Mouse (Mus musculus) midbrain, embryonic 11.5 days (tissue): ENCODE measurements around the gene Sowaha. TPM values are rescaled to one million over a fixed set of nuclear protein-coding genes. Genes with fewer than 3 reads are reported as not detected.

Experiments
- ATAC-seq: fragments of 200-750 bp; cut with Nextera tagmentation; 2 replicates; pipeline ENCODE4 v1.8.0; 2017; ENCODE audit warnings: moderate TSS enrichment, moderate library complexity; ENCODE audit not compliant: low FRiP score
- DNase-seq: peaks from one replicate; pipeline ENCODE4 v3.0.0; 2015; ENCODE audit warnings: low spot score; ENCODE audit errors: missing footprints
- H3K27ac ChIP-seq: fragments of 300-500 bp; sonication (generic); 2 replicates; pipeline ENCODE4 v1.5.1; 2014; ENCODE audit warnings: low read depth, low read length
- H3K27me3 ChIP-seq: fragments of 300-500 bp; sonication (generic); 2 replicates; pipeline ENCODE4 v1.6.1; 2014; ENCODE audit warnings: mild to moderate bottlenecking, low read length, moderate library complexity, mixed read lengths; ENCODE audit not compliant: control insufficient read depth, insufficient read depth
- H3K36me3 ChIP-seq: fragments of 300-500 bp; sonication (generic); 2 replicates; pipeline ENCODE4 v1.6.1; 2014; ENCODE audit warnings: mild to moderate bottlenecking, low read length, moderate library complexity, mixed read lengths; ENCODE audit not compliant: control insufficient read depth, insufficient read depth
- H3K4me1 ChIP-seq: fragments of 300-500 bp; sonication (generic); 2 replicates; pipeline ENCODE4 v1.6.1; 2014; ENCODE audit warnings: low read length; ENCODE audit not compliant: control insufficient read depth, insufficient read depth
- H3K4me2 ChIP-seq: fragments of 300-500 bp; sonication (generic); 2 replicates; pipeline ENCODE4 v1.6.1; 2014; ENCODE audit warnings: mild to moderate bottlenecking, moderate library complexity
- H3K4me3 ChIP-seq: fragments of 300-500 bp; sonication (generic); 2 replicates; pipeline ENCODE4 v1.5.1; 2014; ENCODE audit warnings: low read depth, low read length
- H3K9ac ChIP-seq: fragments of 300-500 bp; sonication (generic); 2 replicates; pipeline ENCODE4 v1.6.1; 2014; ENCODE audit warnings: low read length
- H3K9me3 ChIP-seq: fragments of 300-500 bp; sonication (generic); 2 replicates; pipeline ENCODE4 v1.6.1; 2016; ENCODE audit warnings: low read length; ENCODE audit not compliant: control insufficient read depth
- WGBS: fragments of 180-500 bp; shearing (Covaris S2); extraction: QIAGEN DNeasy Blood & Tissue Kit; methylation state at CpG from one replicate; pipeline ENCODE4 v1.1.7; 2014; 5-methylcytosine and 5-hydroxymethylcytosine counted together
- polyA plus RNA-seq: library from polyadenylated mRNA; unstranded; fragments of >200 nt; fragmentation: Nextera tagmentation; extraction: Ambion mirVana; gene quantifications from 2 replicates; pipeline ENCODE4 v1.2.1, GENCODE M21; 2014

Gene Sowaha
- polyA plus RNA-seq, 1 experiment from 2014 or later: 0.05 TPM

- H3K36me3 ChIP-seq: no peaks in the 10 kb centered on the region
- WGBS: 97% methylated on average over 9 of the region's 9 CpGs
- H3K4me1 ChIP-seq: 0 out of 2 replicates have a peak, but pooled peaks cover 1% of the 10 kb centered on the region
- DNase-seq (no peak), ATAC-seq (no peak)
- H3K27me3 ChIP-seq: peaks cover 11% of the 10 kb centered on the region
- no peak overlapping the region for H3K4me3 ChIP-seq
- H3K9ac ChIP-seq: no peak overlapping the region
- H3K9me3 ChIP-seq: no peaks in the 10 kb centered on the region
- H3K27ac ChIP-seq: no peak overlapping the region
- H3K4me2 ChIP-seq: no peak overlapping the region
These were observed 27.7 kb downstream of the Sowaha start for GRCm38 (mm10) chr11:53452396-53452795.

GRCm38 (mm10) chr11:53451361-53451760 is 28.7 kb downstream of the Sowaha start:
- no peak overlapping the region for H3K4me3 ChIP-seq
- ATAC-seq (no peak), DNase-seq (no peak)
- no peaks in the 10 kb centered on the region for H3K36me3 ChIP-seq
- no peaks in the 10 kb centered on the region for H3K4me1 ChIP-seq
- H3K4me2 ChIP-seq: no peak overlapping the region
- no peak overlapping the region for H3K9ac ChIP-seq
- peaks cover 2% of the 10 kb centered on the region; the same call in 1 of the 2 replicates for H3K27me3 ChIP-seq
- 63% methylated on average over 2 of the region's 2 CpGs for WGBS
- H3K9me3 ChIP-seq: no peaks in the 10 kb centered on the region
- H3K27ac ChIP-seq: no peak overlapping the region

GRCm38 (mm10) chr11:53450070-53450705 is 29.9 kb downstream of the Sowaha start:
- no peaks in the 10 kb centered on the region for H3K4me1 ChIP-seq
- no peak overlapping the region for H3K4me3 ChIP-seq
- no peak overlapping the region for H3K4me2 ChIP-seq
- no peak overlapping the region for H3K9ac ChIP-seq
- H3K9me3 ChIP-seq: no peaks in the 10 kb centered on the region
- no peak overlapping the region for H3K27ac ChIP-seq
- WGBS: 66% methylated on average over 15 of the region's 15 CpGs
- H3K27me3 ChIP-seq: no peaks in the 10 kb centered on the region
- DNase-seq: no peak
- ATAC-seq: no peak
- H3K36me3 ChIP-seq: no peaks in the 10 kb centered on the region

GRCm38 (mm10) chr11:53448529-53448928 is 31.5 kb downstream of the Sowaha start:
- Histone ChIP-seq H3K27ac (no peak overlapping the region), H3K36me3 (no peaks in the 10 kb centered on the region), H3K9me3 (no peaks in the 10 kb centered on the region), H3K4me2 (no peak overlapping the region), H3K4me1 (no peaks in the 10 kb centered on the region), H3K4me3 (no peak overlapping the region), H3K9ac (no peak overlapping the region), H3K27me3 (no peaks in the 10 kb centered on the region)
- WGBS: 93% methylated on average over 1 of the region's 1 CpGs
- ATAC-seq (no peak), DNase-seq (no peak)

GRCm38 (mm10) chr11:53447996-53448395 is 32.1 kb downstream of the Sowaha start:
- ATAC-seq (no peak), DNase-seq (no peak)
- 90% methylated on average over 8 of the region's 8 CpGs for WGBS

GRCm38 (mm10) chr11:53446183-53446582 is 33.9 kb downstream of the Sowaha start:
- Histone ChIP-seq H3K4me2 (no peak overlapping the region), H3K4me1 (no peaks in the 10 kb centered on the region), H3K4me3 (no peak overlapping the region), H3K9ac (no peak overlapping the region), H3K9me3 (no peaks in the 10 kb centered on the region), H3K27ac (no peak overlapping the region), H3K36me3 (no peaks in the 10 kb centered on the region), H3K27me3 (no peaks in the 10 kb centered on the region)
- WGBS: 83% methylated on average over 13 of the region's 13 CpGs
- DNase-seq (no peak), ATAC-seq (no peak)

More at GRCm38 (mm10) chr11:53447996-53448395, 32.1 kb downstream of the Sowaha start:
- Histone ChIP-seq H3K4me2 (no peak overlapping the region), H3K27ac (no peak overlapping the region), H3K4me1 (no peaks in the 10 kb centered on the region), H3K4me3 (no peak overlapping the region), H3K27me3 (no peaks in the 10 kb centered on the region), H3K9ac (no peak overlapping the region), H3K9me3 (no peaks in the 10 kb centered on the region), H3K36me3 (no peaks in the 10 kb centered on the region)

GRCm38 (mm10) chr11:53445562-53445961 is 34.5 kb downstream of the Sowaha start:
- DNase-seq (no peak), ATAC-seq (no peak)
- Histone ChIP-seq H3K9me3 (no peaks in the 10 kb centered on the region), H3K4me1 (no peaks in the 10 kb centered on the region), H3K36me3 (no peaks in the 10 kb centered on the region), H3K27me3 (no peaks in the 10 kb centered on the region), H3K27ac (no peak overlapping the region), H3K4me3 (no peak overlapping the region), H3K4me2 (no peak overlapping the region), H3K9ac (no peak overlapping the region)
- WGBS: 57% methylated on average over 13 of the region's 13 CpGs

GRCm38 (mm10) chr11:53443861-53444260 is 36.2 kb downstream of the Sowaha start:
- H3K4me3 ChIP-seq: no peak overlapping the region
- H3K9me3 ChIP-seq: no peaks in the 10 kb centered on the region
- no peaks in the 10 kb centered on the region for H3K27me3 ChIP-seq
- H3K9ac ChIP-seq: no peak overlapping the region
- H3K4me2 ChIP-seq: no peak overlapping the region
- ATAC-seq (no peak), DNase-seq (no peak)
- H3K36me3 ChIP-seq: no peaks in the 10 kb centered on the region
- 44% methylated on average over 6 of the region's 6 CpGs for WGBS
- H3K4me1 ChIP-seq: no peaks in the 10 kb centered on the region
- H3K27ac ChIP-seq: no peak overlapping the region

- H3K9ac ChIP-seq: no peak overlapping the region
- H3K4me3 ChIP-seq: no peak overlapping the region
- DNase-seq (no peak), ATAC-seq (no peak)
- H3K36me3 ChIP-seq: no peaks in the 10 kb centered on the region
- H3K4me2 ChIP-seq: no peak overlapping the region
- no peaks in the 10 kb centered on the region for H3K27me3 ChIP-seq
- no peaks in the 10 kb centered on the region for H3K4me1 ChIP-seq
- H3K9me3 ChIP-seq: no peaks in the 10 kb centered on the region
- WGBS: 53% methylated on average over 12 of the region's 12 CpGs
- H3K27ac ChIP-seq: no peak overlapping the region
These were observed 38.2 kb downstream of the Sowaha start for GRCm38 (mm10) chr11:53441921-53442320.
